Mouse (Mus musculus) megakaryocyte-erythroid progenitor cell, adult 5-6 weeks (primary cell): Measurements from ENCODE around the gene Ubxn4. TPM values are rescaled to one million over a fixed set of nuclear protein-coding genes. Genes with fewer than 3 reads are reported as not detected.
A peak's percentile ranks its signal among the peaks of the same experiment; 100 is the strongest.
"Not testable (repeated sequence)": the region's sequence is repeated elsewhere in the genome, so short reads cannot be mapped to it uniquely, and the experiment has no call there.

ENCODE experiments used
- ATAC-seq: replicated peaks from 2 replicates; pipeline ENCODE4 v1.8.0; 2016; ENCODE audit warnings: mild to moderate bottlenecking, inconsistent platforms; ENCODE audit not compliant: severe bottlenecking, poor library complexity, low FRiP score, low TSS enrichment
- total RNA-seq, 2 experiments: library from RNA; stranded (forward) in 1 of 2; stranded (reverse) in 1 of 2; fragments of 200-1000, 215-1000 nt in 1 of 2; fragments of >200 nt in 1 of 2; fragmentation: Nextera tagmentation in 1 of 2; gene quantifications; 2 replicates each; pipeline ENCODE4 v1.2.3; 2014 to 2017

The Ubxn4 gene
- total RNA-seq (2014; fragmentation: Nextera tagmentation), result 57.0 and 80.6 TPM in 2 replicates
- 128 and 139 TPM in 2 replicates for total RNA-seq (2017)

GRCm38 (mm10) chr1:128243627-128243995 is at the start of gene Ubxn4:
Gene Ubxn4, plus strand, starts transcription at chr1:128243964.
- peak; percentile 15 for ATAC-seq

- ATAC-seq, result no peak
These were observed 49.8 kb upstream of the Ubxn4 start for GRCm38 (mm10) chr1:128194011-128194410.

GRCm38 (mm10) chr1:128197353-128197752 is 46.4 kb upstream of the Ubxn4 start:
- no peak for ATAC-seq

GRCm38 (mm10) chr1:128213261-128213660 is 30.5 kb upstream of the Ubxn4 start:
- peak; percentile 95 for ATAC-seq

GRCm38 (mm10) chr1:128221886-128222285 is 21.9 kb upstream of the Ubxn4 start:
- ATAC-seq, result no peak

- no peak; the same call in 1 of the 2 replicates for ATAC-seq
These were observed 20.5 kb upstream of the Ubxn4 start for GRCm38 (mm10) chr1:128223304-128223703.

- ATAC-seq, result no peak
These were observed 8.6 kb upstream of the Ubxn4 start for GRCm38 (mm10) chr1:128235181-128235580.

- ATAC-seq, result peak; percentile 95
These were observed 397 bp downstream of the Ubxn4 start for GRCm38 (mm10) chr1:128243996-128244726.

GRCm38 (mm10) chr1:128244727-128245355 is 1.1 kb downstream of the Ubxn4 start:
- ATAC-seq, result peak; percentile 51

- ATAC-seq, result not testable (repeated sequence)
These were observed 23.3 kb downstream of the Ubxn4 start for GRCm38 (mm10) chr1:128267061-128267460.

GRCm38 (mm10) chr1:128270731-128271130 is 27.0 kb downstream of the Ubxn4 start:
- ATAC-seq, result no peak

- peak; percentile 84; the same call in 1 of the 2 replicates for ATAC-seq
These were observed 32.1 kb downstream of the Ubxn4 start for GRCm38 (mm10) chr1:128275908-128276307.

- no peak for ATAC-seq
These were observed 34.8 kb downstream of the Ubxn4 start for GRCm38 (mm10) chr1:128278563-128278962.

GRCm38 (mm10) chr1:128281753-128282152 is 38.0 kb downstream of the Ubxn4 start:
- no peak for ATAC-seq

- no peak for ATAC-seq
These were observed 39.2 kb downstream of the Ubxn4 start for GRCm38 (mm10) chr1:128282924-128283323.

- ATAC-seq, result no peak
These were observed 40.5 kb downstream of the Ubxn4 start for GRCm38 (mm10) chr1:128284157-128284690.

GRCm38 (mm10) chr1:128285136-128285535 is 41.4 kb downstream of the Ubxn4 start:
- ATAC-seq, result no peak

GRCm38 (mm10) chr1:128290295-128290694 is 46.5 kb downstream of the Ubxn4 start:
- no peak for ATAC-seq

GRCm38 (mm10) chr1:128293524-128293923 is 49.8 kb downstream of the Ubxn4 start:
- ATAC-seq, result no peak

- ATAC-seq, result no peak
These were observed 51.5 kb downstream of the Ubxn4 start for GRCm38 (mm10) chr1:128295296-128295695.
